13 mouse cellular contexts compared by ENCODE assay signal in genomic region chr16:11652686-11653366, GRCm38 (mm10).
DNase-seq lines count a peak whose midpoint lies in the region; ATAC-seq lines count a peak whose summit lies in the region.
"Had no signal": no experiment of that assay in that cellular context is flagged by ENCODE, and none has a peak within 500 bp of the region (broad histone marks: within the 10 kb centered on the region; RNA-seq: fewer than 3 reads in every experiment).

No protein-coding gene starts in this region.

- intact Hi-C loops in heart, postnatal 36 days (cut with DNase I), result no loop called here

- peak; percentile 68 for DNase-seq in heart, adult 11 months
- DNase-seq in heart, postnatal 36 days, result no peak
- peak; percentile 8 for DNase-seq in naive thymus-derived CD4-positive, alpha-beta T cell, adult 2 months (ENCODE audit: low read depth)
- no peak for DNase-seq in urinary bladder, postnatal 10 days (ENCODE audit: low spot score)
- no peak for DNase-seq in thymus, postnatal 36 days
- DNase-seq in cerebellum, adult 9-11 months, result no peak
- DNase-seq: adrenal gland, postnatal 36 days; cerebellum, adult 8-10 months; gastrocnemius, postnatal 36 days; heart, postnatal 4 days; right cerebral cortex, postnatal 14 days had no signal

- ATAC-seq in CD4-positive, CD25-positive, alpha-beta regulatory T cell, adult 4 months, result peak; percentile 69
- peak; percentile 86 for ATAC-seq in inflammation-experienced regulatory T-cells, adult 6 months

Comparison
In these comparisons a context has a peak if more than half of its experiments do, and no peak if none do; other contexts are left out.
1. DNase-seq: peak in heart, adult 11 months (single experiment) and naive thymus-derived CD4-positive, alpha-beta T cell, adult 2 months (single experiment); none in heart, postnatal 36 days (0 of 2), urinary bladder, postnatal 10 days (single experiment), thymus, postnatal 36 days (0 of 2) and cerebellum, adult 9-11 months (single experiment).